Mouse (Mus musculus) liver, postnatal 0 days (tissue): ENCODE measurements at regions not wholly inside any gene's neighbourhood (a gene's known extent, or its start where the extent isn't known, plus 50 kb on each side); places are given as distances from the start of the nearest gene placed in this dataset.

ENCODE experiments used
- CTCF ChIP-seq: sonication (generic); IDR thresholded peaks from 2 replicates; pipeline ENCODE4 v1.5.1; 2016; ENCODE audit warnings: antibody characterized with exemption, low read depth
- EP300 ChIP-seq: IDR thresholded peaks from 2 replicates; pipeline ENCODE4 v1.6.1; 2016; ENCODE audit warnings: antibody characterized with exemption, low read depth, mild to moderate bottlenecking

DNA sequence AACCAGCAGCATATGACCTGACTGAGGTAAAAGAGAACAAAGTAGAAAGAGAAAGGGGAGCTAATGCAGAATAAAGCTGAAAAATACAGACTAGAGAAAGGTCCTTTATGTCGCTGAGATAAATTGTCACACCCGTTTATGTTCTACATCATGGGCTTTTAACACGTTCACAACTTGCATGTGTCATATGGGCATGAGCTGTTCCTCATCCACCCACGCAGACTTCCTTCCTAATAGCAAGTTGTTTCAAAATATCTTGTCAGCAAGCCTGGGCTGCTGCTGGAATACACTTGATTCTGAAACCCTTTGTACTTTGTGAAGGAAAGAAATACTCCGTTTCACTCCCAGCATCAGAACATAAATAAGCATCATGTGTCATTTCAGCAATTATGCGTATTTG is 554.3 kb upstream of the Mef2c start:
- TF ChIP-seq CTCF, result no peak
- no peak for TF ChIP-seq EP300
